Mouse (Mus musculus): ENCODE data around the gene Wdr24.
"Not testable (repeated sequence)": the region's sequence is repeated elsewhere in the genome, so short reads cannot be mapped to it uniquely, and the experiment has no call there.

DNA sequence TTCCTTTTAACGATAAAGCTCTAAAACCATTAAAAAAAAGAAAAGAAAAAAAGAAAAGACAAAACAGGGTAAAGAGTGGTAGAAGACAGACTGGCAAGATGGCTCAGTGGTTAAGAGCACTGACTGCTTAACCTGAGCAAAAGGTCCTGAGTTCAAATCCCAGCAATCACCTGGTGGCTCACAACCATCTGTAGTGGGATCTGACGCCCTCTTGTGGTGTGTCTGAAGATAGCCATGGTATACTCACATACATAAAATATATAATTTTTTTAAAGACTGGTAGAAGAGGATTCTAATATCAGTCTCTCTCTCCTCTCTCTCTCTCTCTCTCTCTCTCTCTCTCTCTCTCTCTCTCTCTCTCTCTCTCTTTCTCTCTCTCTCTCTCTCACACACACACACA is 16.0 kb upstream of the Wdr24 start:
- TF ChIP-seq GATA1, TAL1 (IDR thresholded peaks at IDR 0.05; ENCODE audit: low read length): not testable (repeated sequence)
